Mouse (Mus musculus): ENCODE measurements around the gene Ly6g5b.
"Not testable (repeated sequence)": the region's sequence is repeated elsewhere in the genome, so short reads cannot be mapped to it uniquely, and the experiment has no call there.

Ly6g5b gene

DNA sequence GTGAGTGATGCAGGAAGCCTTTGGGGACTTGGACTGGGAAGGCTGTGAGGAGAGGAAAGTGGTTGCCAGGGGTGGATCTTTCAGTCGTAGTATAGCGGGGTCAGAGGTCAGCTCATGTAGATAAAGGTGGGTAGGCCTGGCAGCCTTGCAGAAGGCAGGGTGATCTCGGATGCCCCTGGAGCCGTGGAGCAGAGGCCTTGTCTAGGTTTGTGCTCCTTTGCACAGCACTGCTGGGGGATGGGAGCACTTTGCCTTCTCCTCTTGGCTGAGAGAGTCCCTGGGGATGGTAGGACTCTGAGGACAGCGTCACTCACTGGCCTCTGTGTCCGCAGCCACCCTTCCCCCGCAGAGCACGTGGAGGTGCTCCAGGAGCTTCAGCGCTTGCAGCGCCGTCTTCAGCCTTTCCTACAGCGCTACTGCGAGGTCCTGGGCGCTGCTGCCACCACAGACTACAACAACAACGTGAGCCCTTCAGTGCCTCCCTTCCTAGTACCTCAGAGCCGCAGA is 25.3 kb upstream of the Ly6g5b start:
- DNase-seq (ENCODE audit: extremely low spot score, low spot score) = no peak

DNA sequence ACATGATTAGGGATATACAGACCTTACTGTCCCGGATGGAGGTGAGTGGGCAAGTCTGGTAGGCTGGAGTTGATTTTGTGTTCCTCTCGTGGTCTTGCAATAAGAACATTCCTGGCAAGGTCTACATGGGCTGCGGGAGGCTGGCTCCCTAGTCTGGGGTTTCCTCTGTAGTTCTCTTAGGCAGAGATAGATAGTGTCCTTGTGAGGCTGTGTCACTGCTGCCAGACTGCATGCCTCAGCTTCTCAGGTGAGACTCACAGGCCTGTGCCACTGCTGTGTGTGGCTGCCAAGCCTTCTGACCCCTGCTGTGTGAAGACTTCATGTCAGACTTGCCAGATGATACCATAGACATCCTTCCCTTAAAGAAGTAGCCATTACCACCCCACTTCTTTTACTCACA is 24.0 kb upstream of the Ly6g5b start:
- no peak for DNase-seq (ENCODE audit: extremely low spot score, low spot score)

GRCm38 (mm10) chr17:35135591-35136320 is 20.5 kb upstream of the Ly6g5b start:
- no peak for DNase-seq (ENCODE audit: extremely low spot score, low spot score)

GRCm38 (mm10) chr17:35134801-35135590 is 19.8 kb upstream of the Ly6g5b start, which contains the start of gene Bag6:
Bag6 (plus strand) TSS chr17:35135178.
- DNase-seq (ENCODE audit: extremely low spot score, low spot score) = peak; percentile 95

- no peak for DNase-seq (ENCODE audit: extremely low spot score, low spot score)
These were observed 18.3 kb upstream of the Ly6g5b start for GRCm38 (mm10) chr17:35133517-35133916.

GRCm38 (mm10) chr17:35132174-35132560 is 16.9 kb upstream of the Ly6g5b start:
- DNase-seq (ENCODE audit: extremely low spot score, low spot score) = no peak

GRCm38 (mm10) chr17:35131500-35132173 is 16.4 kb upstream of the Ly6g5b start, which contains the start of gene Apom:
Apom (minus strand) TSS chr17:35132050.
- DNase-seq (ENCODE audit: extremely low spot score, low spot score) = no peak

DNA sequence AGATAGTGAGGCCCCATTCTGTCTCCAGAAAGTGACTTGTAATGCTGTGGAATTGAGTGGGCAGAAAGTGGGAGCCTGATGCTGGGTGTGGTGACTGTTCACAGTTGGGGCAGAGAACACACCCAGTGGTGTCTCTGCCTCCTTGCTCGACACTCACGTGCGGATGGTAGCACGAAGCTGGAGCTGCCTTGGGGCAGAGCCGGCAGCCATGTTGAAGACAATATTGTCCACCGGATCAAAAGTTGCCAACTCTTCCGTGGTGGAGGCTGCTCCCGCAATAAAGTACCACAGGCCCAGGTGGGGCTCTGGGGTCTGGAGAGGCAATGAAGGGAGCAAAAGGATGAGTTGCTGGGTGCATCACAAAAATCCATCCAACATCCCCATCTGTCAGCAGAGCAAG is 15.8 kb upstream of the Ly6g5b start:
- DNase-seq (ENCODE audit: extremely low spot score, low spot score) = no peak

DNA sequence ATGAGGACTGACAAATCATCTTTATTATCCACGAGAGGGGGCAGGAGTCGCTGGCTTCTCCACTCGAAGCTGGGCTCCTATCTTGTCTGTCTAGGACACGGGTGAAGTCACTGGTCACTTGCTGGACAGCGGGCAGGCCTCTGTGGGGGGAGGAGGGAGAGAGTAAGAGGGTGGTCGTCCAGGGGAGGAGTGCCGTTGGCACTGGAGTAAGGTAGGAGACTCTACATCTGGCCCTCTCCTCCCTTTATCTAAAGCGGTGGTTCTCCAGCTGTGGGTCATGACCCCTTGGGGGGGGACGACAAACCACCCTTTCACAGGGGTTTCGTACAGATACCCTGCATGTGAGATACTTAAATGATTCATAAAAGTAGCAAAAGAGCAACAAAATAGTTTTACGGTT is 13.8 kb upstream of the Ly6g5b start:
- no peak for DNase-seq (ENCODE audit: extremely low spot score, low spot score)

DNA sequence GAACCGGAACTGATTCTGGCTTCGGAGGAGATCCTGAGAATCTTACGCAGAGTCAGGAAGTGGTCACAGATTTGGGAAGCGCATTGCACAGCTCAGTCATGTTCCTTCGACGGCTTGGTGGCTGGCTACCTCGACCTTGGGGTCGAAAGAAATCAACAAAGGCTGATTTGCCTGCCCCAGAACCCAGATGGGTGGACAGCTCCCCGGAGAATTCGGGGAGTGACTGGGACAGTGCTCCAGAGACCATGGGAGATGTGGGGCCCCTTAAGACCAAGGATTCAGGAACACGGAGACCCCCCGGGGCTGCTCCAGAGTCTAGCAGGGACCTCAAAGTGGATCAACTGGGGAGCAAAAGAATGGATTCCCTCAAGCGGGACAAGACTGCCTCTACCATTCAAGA is 11.8 kb upstream of the Ly6g5b start:
- no peak for DNase-seq (ENCODE audit: extremely low spot score, low spot score)

DNA sequence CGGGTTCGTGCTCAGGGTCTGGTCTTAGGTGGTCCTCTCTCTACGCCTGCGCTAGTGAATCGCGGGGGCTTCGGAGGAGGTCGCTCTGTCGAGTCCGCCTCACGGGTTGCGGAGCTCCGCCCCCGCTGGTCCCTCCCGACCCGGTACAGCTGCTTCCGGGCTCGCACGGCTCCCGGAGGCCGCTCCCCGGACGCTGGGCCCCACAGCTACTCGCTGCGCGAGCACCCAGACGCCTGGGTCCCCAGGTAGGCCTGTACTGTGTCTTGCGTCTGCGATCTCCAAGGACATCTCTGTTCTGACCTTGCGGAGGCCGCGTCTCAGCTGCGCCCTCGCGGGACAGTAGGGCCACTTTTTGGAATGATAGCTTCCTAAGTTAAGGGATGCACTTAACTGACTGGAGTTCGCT is 11.0 kb upstream of the Ly6g5b start, which contains the start of gene D17H6S53E:
Gene D17H6S53E, plus strand, starts transcription at position 168 of the 406 bp plus-strand sequence.
- peak; percentile 78 for DNase-seq (ENCODE audit: extremely low spot score, low spot score)

- DNase-seq (ENCODE audit: extremely low spot score, low spot score) = no peak
These were observed 10.3 kb upstream of the Ly6g5b start for GRCm38 (mm10) chr17:35125578-35125977.

DNA sequence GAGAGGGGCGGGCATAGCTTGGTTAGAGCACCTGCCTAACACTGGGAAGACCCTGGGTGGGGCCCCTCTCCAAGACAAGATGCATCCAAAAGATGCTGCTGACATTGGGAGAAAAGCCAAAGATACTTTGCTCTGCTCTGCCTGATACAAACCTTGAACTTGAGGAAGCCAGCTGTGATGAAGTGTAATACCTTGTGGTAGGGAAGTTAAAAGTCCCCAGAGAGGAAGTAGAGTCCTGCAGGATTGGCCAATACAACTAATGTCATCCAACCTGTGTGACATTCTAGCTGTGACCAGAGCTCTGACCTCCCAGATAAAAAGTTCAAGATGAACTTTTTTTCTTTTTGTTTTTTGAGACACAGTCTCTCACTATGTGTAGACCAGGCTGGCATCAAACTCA is 9.9 kb upstream of the Ly6g5b start:
- no peak for DNase-seq (ENCODE audit: extremely low spot score, low spot score)

- DNase-seq (ENCODE audit: extremely low spot score, low spot score) = not testable (repeated sequence)
These were observed 9.2 kb upstream of the Ly6g5b start for GRCm38 (mm10) chr17:35124261-35124896.

DNA sequence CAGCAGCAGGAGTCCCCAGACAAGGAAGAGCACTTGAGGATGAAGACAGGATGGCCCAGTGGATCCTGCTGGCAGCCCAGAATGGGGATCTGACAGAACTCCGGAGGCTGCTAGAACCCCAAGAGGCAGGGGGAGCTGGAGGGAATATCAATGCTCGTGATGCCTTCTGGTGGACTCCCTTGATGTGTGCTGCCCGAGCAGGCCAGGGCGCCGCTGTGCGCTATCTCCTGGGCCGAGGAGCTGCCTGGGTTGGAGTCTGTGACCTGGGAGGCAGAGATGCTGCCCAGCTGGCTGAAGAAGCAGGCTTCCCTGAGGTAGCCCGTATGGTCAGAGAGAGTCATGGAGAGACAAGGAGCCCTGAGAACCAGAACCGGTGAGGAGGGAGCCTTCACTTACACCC is 8.1 kb upstream of the Ly6g5b start:
- DNase-seq (ENCODE audit: extremely low spot score, low spot score) = not testable (repeated sequence)

DNA sequence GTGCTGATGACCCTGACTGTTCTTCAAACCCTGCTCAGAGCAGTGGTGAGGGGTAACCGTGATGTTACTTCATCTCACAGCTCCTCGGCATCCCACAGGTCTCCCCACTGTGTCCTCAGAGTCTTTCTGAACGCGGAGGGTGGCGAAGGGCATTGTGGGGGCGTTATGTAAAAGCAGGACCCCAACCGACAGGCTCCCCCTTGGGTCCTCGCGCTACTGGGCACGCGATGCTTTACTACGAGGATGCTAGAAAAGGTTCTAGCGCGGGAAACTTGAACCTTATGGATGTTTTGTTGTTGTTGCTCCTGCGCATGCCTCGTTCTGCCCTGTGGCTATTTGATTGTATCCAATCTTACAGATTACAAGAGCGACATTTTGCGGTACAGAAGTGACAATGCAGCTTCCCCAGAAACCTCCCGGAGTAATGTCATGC is 6.7 kb upstream of the Ly6g5b start, which contains the start of gene Csnk2b:
Gene Csnk2b, minus strand, starts transcription at position 183 of the 433 bp plus-strand sequence.
- DNase-seq (ENCODE audit: extremely low spot score, low spot score) = no peak

GRCm38 (mm10) chr17:35121143-35121799 is 6.0 kb upstream of the Ly6g5b start, which contains the start of gene Gpank1:
Gpank1 (plus strand) TSS chr17:35121455.
- peak; percentile 97 for DNase-seq (ENCODE audit: extremely low spot score, low spot score)

DNA sequence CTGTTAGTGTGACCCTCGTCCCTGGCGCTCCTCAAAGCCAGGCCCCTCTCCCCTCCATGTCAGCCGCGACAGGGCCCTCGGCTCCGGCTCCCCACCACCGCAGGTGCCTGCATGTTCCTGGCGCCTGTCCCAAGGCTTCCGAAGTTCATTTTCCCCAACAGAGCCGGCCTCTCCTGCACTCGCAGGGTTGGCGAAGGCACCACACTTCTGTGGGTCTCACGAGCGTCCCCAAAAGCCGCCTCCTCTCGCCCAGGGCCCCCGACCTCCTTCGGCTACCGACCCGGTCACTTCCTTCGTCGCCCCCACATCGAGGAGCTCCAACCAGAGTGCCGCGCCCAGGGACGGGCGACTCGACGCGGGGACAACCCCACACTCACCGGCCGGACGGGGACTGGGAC is 5.5 kb upstream of the Ly6g5b start:
- no peak for DNase-seq (ENCODE audit: extremely low spot score, low spot score)

DNA sequence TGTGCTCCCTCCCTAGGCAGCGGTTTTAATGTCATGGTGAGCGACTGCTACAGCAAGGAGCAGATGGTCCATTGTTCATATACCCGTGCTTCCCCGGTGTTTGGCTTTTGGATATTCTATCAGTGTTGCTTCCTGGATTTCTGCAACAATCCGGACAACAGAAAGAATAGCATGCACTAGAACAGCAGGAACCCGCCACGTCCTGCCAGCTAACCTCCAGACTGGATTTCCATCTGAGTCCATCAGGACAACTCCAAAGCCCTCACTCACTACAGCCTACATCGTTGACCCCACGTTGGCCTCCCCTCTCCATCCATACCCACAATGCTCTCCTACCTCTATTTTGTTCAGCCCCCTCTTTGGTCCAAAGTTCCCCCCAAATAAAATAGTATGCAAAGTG is 3.5 kb downstream of the Ly6g5b start:
- no peak for DNase-seq (ENCODE audit: extremely low spot score, low spot score)

DNA sequence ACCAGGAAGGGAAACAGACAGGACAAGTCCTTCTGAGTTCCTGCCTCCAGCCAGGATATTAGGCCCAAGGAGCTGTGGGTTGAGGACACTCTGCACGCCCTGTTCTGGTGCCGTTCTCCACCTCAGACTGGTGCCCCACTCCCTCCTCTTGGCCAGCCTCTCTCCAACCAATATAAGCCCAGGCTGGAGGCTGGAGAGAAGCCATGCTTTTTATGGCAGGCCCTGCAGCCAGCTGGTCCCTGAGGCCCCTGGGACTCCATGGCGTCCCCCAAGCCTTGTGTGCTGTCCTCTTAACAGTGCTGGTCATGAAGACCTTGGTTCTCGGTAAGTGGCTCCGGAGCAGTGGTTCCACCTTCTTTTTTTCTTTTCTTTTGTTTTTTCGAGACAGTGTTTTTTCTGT is 7.1 kb downstream of the Ly6g5b start, which contains the start of gene Ly6g5c:
Gene Ly6g5c, plus strand, starts transcription at position 183 of the 400 bp plus-strand sequence.
- DNase-seq (ENCODE audit: extremely low spot score, low spot score) = no peak

Data from neural tube, embryonic 10.5 days (tissue).